Mouse (Mus musculus) monocyte, adult 2 months (primary cell): ENCODE results near the gene Fibin.

Source experiments
- DNase-seq, 2 experiments: peaks; one replicate each; pipeline ENCODE4 v3.0.0; 2022; ENCODE audit warnings: low spot score in 2 of 2, low read depth in 1 of 2

Fibin gene

DNA sequence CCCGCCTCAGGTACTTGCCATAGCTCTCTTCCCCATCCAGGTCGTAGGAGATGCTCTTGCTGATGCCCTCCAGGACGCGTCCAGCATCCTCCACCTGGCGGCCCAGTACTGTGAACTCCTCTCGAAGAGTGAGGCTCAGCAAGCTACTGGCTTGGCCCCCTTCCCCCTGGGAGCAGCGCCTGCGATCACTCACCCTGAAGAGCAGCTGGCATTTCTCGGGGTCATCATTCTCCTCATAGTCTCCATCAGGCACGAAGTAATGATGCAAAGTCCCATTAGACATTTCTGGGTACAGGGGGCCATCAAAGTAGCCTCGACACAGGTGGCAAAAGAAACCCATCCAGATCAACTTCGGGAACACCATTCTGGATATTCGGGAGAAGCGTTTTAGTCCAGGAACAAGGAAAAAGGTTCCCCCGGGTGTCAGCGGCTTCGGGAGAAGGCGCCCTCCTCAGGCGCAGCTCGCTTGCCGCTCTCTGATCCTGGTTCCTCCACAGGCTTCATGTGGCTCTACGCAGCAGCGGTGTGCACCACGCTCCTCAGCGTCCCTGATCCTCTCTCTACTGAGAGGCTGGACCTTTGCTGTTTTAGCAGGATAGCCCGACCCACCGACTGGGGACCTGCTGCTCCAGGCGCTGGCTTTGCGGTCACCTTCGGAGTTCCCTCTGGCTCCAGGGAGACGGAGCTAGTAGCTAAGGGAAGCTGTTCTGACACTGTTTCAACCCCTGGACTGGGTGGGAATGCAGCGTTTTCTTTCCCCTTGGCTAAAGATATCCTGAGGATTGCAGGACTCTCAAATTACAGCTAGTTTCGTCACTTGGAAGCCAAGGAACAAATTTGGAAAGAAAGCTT is at the start of gene Fibin:
TSS of gene Fibin (minus strand) at position 752 of the 852 bp plus-strand sequence.
- no peak for DNase-seq

DNA sequence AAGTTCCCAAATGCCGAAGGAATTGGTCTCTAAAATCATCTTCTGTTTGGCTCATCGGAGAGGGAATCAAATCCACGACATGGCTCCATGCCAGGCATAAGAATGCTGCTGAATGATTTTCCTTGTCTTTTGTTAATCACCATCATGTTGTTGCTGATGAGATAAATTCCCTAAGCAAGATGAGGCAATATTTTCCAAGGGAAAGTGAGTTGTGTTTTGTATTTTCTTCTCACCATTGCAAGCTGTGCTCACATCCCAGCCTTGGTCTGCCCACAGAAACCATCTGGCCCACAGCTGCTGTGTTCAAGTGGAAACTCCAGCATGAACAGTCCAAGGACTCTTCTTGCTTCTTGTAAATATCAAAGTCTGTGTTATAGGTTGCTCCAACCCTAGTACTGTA is 48.4 kb upstream of the Fibin start:
- no peak for DNase-seq

DNA sequence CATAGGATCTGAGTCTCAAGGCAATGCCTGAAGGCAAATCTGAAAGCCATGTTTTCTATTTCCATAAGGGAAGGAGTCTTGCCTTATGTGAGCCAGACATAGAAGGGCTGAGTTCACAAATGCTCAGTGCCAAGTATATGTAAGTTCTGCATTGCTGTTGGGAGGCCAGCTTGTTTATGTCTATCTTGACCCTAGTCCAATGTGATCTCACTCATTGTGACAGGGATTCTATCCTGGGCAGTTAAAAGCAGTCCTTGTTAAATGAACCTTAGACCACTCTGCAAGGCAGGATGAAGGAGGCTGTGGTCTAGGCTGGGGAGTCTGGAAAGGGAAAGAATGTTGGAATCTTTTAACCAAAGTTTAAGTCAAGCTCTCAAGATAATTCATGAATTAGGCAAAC is 45.8 kb upstream of the Fibin start:
- no peak for DNase-seq

DNA sequence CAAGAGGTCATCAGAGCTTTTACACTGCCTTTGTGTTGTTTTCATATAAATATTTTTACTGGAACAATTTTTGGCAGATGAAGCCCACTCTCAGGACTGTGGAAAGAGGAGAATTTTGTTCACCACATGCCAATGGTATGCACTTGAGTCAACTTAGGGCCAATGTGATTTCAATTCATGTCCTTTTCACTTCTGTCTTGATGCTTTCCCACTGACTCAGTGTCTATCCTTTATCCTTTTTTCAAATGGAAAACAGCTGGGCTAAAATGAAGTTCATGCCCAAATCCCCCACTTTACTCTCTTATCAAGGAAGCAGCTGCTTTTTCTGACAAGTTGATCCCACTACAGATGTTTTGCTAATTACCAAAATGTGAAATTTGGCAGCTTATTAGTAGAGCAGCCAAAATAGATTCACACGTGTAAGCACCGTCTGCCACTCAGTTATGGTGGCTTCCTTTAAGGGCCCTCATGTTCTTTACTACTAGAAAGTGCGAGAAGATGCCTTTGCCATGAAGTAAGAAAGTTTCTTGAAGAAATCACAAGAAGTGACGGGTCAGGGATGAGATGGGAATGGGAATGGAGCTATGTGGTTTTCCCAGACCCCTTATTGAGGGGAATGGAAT is 29.8 kb upstream of the Fibin start:
- no peak for DNase-seq

DNA sequence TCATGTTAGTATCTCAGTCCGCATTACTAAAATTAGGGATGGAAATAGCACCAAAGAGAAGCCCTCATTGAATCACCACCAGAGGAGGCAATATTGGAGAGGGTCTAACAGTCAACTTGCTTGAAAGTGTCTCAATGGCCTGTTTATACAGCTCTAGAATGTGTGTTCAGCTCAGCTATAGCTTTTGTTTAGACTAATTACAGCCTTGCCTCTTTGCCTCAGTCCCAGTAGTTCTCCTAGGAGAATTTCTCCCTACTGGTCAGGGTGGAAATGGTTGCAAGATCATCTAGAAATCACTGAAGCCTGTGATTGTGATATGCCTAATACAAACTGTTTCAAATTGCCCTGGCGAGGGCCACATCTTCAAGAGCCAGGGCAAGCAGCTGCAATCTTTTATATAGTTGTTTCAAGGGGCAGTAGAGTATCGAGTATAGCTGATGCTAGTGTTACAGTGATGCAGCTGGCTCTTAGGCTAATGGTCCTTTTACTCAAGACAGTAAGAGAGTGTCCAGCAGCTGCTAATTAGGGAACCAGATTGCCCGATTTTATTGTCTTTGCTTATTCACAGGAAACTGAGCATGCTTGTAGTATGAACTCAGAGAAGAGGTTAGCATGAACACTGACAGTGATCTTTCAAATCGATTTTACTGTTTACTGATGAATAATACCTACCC is 27.9 kb upstream of the Fibin start:
- DNase-seq = no peak

DNA sequence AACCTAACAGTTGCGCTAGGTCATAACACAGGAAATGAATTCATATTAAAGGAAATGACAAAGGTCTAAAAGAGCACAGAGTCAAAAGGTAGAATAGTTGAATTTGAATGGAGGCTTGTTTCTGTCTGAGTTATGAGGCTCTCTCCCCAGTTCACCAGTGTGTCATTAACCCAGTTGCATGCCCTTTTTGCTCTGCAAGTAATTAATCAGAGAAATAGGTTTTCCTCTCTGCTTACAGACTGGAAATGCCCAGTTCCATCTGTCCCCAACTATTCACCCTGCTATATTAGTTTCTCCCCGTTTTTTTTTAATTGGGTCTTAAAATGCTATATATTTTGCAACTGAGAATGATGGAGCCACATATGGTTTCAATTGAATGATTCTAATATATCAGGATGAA is 16.8 kb upstream of the Fibin start:
- DNase-seq = no peak

DNA sequence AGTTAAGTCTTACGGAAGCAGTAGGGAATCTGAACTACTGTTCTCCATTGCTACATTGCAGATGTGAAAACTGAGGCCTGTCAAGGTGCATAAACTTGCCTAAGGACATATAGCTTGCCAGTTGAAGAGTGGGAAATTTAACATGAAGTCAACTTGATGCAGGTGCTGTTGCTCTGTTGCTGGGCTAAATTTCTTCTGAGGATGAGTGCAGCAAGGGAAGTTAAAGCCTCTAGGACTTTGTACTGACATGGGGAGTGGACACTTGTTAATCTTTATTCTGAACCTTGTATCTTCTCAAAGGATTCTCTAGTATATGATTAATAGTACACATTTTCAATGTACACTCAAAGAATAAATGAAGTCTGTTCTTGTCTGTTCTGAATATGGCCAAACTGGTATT is 13.7 kb upstream of the Fibin start:
- DNase-seq = no peak

DNA sequence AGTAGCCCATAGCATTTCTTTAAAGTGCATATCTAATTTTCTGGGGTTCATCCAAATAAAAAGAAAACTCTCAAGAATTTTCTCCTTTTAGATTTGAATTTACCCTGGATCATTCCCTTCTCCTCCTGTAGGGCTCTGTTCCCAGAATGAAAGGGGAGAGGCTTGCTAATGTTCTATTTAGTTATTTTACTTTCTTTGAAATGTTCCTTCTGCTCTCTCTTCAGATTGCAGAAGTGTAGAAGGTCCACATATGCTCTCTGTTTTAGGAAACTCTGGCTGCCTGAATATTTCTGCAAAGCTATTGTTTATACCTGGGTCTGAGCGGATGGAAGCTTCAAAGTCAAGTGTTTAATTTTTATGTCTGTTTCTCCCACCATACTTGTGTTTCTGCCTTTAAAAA is 12.5 kb upstream of the Fibin start:
- DNase-seq = no peak

DNA sequence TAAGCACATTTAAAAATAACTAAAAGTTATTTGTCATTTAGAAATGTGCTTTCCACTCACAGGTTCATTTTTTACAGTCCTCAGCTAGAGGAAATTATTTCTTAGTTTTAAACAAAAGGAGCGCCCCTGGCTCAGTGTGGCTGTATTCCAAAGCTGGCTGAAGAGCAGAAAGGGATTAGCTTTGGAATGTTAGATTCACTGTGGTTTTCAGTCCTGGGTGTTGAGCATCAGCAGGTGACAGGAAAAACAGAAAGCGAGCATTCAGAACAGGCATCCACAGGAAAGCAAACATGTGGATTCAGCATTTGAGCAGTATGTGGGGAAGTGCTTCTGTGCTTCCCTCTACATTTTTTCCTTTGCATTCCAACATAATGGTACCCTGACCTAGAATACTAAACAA is 10.2 kb upstream of the Fibin start:
- DNase-seq = no peak

DNA sequence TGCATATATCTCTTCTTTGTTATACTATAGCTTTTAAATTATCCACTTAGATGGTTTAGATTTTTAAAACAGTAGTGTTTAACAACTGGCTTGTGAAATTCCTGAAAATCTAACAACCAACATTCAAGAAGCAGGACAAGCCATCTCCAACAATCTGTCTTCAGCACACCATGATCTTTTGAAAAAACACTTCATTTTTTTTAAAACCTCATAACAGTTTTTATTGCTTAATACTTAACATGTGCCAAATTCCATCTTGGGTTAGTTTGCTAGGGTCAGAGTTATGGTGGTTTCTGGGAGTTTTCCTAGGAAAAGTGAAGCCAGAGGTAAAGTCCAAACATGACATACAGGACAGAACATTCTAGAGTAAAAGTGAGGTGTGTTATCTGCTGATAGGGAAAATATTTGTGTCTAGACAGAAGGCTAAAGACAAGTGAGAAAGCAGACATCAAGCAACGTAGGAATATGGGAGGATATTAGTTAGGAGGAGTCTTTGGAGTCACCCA is 4.5 kb upstream of the Fibin start:
- no peak for DNase-seq

DNA sequence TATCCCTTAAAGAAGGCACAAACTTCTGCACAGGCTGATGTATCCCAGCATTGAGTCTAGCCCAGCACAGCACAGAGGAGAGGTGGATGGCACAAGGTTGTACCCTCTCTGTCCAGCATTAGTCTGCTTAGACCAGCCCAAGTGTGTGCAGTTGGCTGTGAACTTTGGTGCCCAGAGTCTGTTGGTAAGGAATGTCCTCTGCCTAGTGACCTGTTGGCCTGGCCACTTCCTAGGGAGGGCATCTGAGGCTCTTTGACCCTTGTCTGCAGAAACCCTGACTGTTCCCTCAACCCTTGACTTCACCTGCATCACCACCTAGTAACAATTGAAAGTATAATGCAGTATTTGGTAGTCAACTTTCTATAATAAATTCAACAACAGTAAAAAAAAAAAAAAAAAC is 2.4 kb upstream of the Fibin start:
- no peak for DNase-seq

DNA sequence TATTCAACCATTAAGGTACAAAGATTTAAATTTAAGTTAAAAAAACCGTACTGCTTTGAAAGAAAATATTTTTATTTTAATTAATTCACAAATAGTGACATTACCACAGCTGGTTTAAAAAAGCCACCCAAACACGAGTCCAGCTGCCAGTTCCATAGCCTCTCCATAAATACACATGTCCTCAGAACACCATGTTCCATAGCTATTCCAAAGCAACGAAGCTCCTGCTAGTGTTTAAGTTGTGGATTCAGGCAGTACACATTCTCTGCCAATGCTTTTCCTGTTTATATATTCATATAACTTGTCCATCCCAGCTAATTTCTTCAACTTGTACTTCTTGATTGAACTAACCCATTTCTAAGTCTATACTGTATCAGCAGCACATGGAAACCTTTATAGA is 872 bp upstream of the Fibin start:
- DNase-seq = no peak

DNA sequence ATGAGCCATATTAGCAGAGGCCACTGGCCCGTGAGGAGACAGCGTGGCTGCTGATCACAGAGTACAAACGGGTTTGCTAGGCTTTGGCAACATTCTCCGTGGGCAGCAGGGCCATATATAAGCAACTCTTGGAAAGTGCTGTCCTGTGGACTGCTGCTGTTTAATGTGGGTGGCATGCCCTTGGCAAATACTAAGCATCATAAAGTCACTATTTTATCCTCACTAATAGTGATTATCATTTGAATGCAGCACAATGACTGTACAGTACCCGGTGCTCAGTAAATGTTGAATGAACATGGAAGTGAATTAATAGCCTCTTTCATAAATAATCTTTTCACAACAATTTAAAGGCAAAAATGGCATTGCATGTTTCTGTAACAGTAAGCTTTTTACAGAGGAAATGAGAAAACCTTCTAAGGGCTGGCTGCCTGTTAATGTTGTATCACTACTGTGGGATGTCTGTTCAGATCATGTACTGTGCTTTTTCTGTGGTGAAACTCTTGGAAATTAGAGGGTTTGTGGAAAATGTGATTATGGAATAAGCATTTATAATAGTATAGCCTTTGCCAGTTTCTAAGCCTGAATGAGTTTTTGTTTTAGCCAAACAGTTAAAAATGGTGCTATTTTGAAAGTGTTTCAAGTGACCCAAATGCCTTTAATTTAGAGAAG is 9.5 kb downstream of the Fibin start:
- DNase-seq = no peak

DNA sequence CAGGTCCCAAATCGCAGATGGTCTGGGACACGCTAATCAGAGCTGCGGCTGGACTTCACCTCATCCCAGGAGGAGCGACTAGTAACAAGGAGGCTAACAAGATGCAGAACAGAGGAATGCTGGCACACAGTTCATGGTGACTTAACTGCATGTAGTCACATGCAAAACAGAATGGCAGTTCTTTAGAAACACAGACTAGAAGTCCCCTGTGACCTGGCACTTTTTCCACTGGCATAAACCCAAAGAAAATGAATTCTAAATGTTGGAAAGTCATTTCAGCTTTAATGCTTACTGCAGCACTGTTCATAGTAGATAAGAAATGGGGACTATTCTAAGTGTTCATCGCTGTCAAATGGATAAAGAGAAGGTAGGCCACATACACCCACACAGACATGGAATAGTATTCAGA is 11.1 kb downstream of the Fibin start:
- DNase-seq = no peak

DNA sequence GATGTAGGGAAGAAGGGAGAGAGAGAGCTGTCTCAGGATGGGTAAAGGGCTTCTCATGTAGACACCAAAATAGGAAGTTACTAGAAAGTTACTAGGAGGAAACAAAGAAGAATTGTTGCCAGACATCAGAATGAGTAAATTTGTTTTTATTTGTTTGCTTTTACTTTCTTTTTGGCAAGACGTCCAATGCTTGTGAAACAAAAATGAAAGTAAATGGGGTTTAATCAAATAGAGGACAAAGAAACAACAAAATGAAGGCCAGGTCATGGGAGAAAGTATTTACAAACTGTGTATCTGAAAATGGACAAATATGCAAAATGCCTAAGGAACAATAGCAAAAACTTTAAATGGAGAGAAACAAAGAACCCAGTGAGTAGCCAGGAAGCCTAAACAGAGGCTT is 11.6 kb downstream of the Fibin start:
- DNase-seq = no peak

DNA sequence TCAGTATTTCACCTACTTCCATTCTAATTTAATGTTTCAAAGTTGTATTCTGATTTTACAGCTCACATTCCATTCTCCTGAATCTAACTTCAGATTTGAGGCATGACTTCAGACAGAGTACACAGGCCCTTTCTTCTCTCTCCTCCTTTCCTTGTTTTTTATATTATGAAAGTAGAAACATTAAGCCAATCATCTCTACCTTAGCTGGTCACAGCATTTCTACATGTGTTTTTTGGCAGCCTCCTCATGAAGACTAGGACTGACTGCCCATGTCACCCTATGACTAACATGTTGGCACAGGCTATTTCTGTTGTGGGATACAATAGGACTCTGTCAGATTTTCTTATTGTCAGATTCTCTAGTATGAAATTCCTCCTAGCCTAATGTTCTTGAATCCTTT is 34.0 kb downstream of the Fibin start:
- no peak for DNase-seq

DNA sequence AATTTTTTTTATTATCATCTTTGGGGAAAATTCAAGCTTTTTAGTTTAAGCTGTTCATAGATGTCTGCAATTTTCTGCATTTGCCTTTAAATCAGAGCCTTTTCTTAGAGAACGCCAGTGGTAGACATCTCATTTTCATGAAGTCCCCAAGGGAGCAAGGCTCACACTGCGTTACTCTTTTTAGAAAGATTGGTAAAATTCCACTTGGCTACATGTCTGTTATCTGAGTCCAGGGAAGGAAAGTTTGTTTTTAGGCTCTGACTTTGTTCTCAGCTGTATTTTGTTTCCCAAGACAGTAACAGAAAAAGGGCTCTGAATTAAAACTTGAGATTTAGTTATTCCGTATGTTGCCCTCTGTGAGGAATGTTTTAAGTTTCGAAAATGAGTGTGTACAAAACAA is 43.0 kb downstream of the Fibin start:
- DNase-seq = no peak

DNA sequence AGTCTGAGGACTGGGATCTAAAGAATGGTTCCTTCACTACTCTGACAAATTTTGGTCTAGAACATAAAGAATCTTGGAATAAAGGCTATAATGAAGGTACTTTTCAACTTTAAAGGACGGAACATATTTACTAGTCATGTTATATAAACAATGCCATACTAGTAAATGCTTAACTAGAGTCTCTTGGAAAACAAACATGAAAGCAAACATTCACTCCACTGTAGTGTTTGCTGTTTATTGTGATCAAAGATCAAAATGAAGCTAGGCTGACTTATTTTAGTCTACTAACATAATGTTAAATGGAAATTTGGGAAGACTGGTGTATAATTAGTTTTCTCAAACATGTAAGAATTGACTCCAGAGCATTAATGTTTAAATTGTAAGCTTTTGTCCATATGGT is 43.7 kb downstream of the Fibin start:
- DNase-seq = no peak

DNA sequence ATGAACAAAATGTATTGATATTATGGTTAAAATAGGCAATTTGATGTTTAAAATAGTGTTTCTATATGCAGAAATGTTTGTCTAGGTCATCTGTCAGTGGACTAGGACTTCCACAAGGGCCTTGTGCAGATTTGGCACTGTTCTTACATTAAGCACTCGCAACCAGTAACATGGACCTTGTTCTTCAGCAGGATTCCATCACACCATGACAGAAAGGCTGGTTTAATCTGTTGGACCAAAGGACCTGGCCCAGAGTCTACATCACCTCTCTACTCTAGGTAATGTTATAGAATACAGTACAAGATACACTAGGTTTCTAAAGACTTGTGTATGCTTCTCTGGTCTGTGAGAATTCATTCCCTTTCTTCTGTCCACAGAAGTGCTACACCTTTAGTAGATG is 44.3 kb downstream of the Fibin start:
- no peak for DNase-seq

DNA sequence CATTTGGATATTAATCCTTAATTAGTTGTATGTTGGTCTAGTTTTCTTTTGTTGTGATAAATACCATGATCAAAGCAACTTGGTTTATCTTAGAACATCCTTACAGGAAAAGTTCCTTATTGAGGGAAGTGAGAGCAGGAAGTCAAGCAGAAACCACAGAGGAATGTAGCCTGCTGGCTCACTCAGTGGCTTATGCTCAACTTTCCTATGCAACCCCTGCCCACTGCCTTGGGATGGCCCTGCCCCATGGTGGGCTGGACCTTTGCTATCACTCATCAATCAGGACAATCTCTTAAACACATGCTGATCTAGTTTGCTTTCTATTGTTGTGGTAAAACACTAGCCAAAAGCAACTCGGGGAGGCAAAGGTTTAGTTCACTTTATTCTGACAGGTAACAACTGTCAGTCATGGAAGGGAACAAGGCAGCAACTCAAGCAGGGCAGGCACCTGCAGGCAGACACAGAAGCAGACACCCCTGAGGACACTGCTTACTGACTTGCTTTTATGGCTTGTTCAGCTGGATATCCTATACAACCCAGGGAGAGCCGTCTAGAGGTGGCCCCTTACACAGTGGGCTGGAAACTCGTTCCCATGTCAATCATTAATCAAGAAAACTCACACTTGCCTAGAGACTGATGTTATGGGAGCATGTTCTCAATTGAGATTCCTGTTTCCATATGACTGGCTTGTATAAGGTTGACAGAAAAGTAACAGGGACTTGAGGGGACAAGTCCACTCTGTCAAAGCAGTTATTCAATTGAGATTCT is 46.7 kb downstream of the Fibin start:
- DNase-seq = no peak
